8 mouse cellular contexts compared by ENCODE assay signal in the genomic region with DNA sequence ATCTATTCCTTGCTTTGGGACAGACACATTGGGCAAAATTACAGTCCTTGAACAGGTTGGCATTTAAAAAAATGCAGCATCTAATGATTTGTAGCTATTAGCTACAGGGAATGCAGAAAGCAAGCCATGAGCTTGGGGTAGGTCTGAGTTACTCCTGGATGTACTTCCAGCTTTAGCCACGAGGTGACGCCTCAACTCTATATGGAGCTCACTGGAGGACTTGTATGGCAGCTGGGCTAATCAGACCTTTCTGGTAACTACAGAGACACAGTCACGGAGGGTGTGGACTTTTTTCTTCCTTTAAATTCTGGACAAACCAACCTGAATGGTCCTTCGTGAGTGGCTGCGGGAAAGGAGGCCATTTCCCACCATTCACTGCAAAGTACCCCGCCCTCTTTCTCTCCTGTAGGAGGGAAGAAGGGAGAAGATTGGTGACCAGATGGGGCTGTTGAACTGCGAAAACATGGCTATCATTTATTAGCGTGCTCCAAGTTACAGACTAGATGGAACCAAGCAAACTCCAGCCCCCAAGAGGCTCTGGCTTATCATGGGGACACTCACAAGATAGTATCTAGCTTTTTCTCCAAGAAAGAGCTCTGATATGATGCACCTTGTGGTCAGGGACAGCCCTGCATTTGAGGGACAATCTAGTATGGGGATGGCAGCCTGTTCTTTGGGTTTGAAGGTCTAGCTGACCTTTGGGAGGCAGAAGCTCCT. TPM values are rescaled to one million over a fixed set of nuclear protein-coding genes. Genes with fewer than 3 reads are reported as not detected.
A peak's percentile ranks its signal among the peaks of the same experiment; 100 is the strongest.
DNase-seq lines count a peak whose midpoint lies in the region; ATAC-seq and TF ChIP-seq lines count a peak whose summit lies in the region.

No protein-coding gene starts in this region.

- ATAC-seq in forebrain, embryonic 13.5 days, result peak; percentile 90
- ATAC-seq in heart, embryonic 16.5 days (replicated peaks; ENCODE audit: extremely low read depth, insufficient read depth, low FRiP score), result peak; percentile 58
- no peak for ATAC-seq in liver, embryonic 13.5 days (ENCODE audit: low read depth)

- H3K9ac ChIP-seq in forebrain, embryonic 13.5 days, result no peak overlapping the region
- no peak overlapping the region for H3K9ac ChIP-seq in heart, embryonic 16.5 days (ENCODE audit: low read length)
- no peak overlapping the region for H3K9ac ChIP-seq in liver, embryonic 13.5 days

- 27% methylated on average over 8 of the region's 8 CpGs for WGBS in forebrain, embryonic 13.5 days
- 26% methylated on average over 8 of the region's 8 CpGs for WGBS in heart, embryonic 16.5 days
- 23% methylated on average over 8 of the region's 8 CpGs for WGBS in liver, embryonic 13.5 days (ENCODE audit: insufficient replicate concordance)

- peak; percentile 46 for DNase-seq in c-Kit-positive CD71-positive TER-119-negative erythroid progenitor cells, embryonic 14.5 days (ENCODE audit: low read depth)
- DNase-seq in kidney, postnatal 14 days, result peak; percentile 77
- peak; percentile 10 for DNase-seq in liver, embryonic 13.5 days
- DNase-seq in ovary, adult 18-20 months (ENCODE audit: low spot score), result peak; percentile 59
- DNase-seq in thymus, adult 18-20 months, result peak; percentile 43 to 57

- H3K4me1 ChIP-seq in E14TG2a.4 (replicated peaks; ENCODE audit: low read depth, low read length), result no peaks in the 10 kb centered on the region
- peaks cover 4% of the 10 kb centered on the region; the same call in 1 of the 2 replicates for H3K4me1 ChIP-seq in forebrain, embryonic 13.5 days
- no peaks in the 10 kb centered on the region for H3K4me1 ChIP-seq in heart, embryonic 16.5 days (ENCODE audit: control insufficient read depth, insufficient read depth, low read length)
- H3K4me1 ChIP-seq in liver, embryonic 13.5 days (replicated peaks), result no peaks in the 10 kb centered on the region

- peak; percentile 93 for TF ChIP-seq CTCF in E14TG2a.4 (conservative IDR thresholded peaks at IDR 0.05; ENCODE audit: low read length)

- no peak overlapping the region for H3K4me3 ChIP-seq in E14TG2a.4 (replicated peaks; ENCODE audit: low read length)
- no peak overlapping the region for H3K4me3 ChIP-seq in forebrain, embryonic 13.5 days
- H3K4me3 ChIP-seq in heart, embryonic 16.5 days (ENCODE audit: low read length), result no peak overlapping the region
- no peak overlapping the region for H3K4me3 ChIP-seq in liver, embryonic 13.5 days (replicated peaks)

- no peaks in the 10 kb centered on the region for H3K9me3 ChIP-seq in E14TG2a.4 (ENCODE audit: low read length)
- no peaks in the 10 kb centered on the region for H3K9me3 ChIP-seq in forebrain, embryonic 13.5 days (replicated peaks)
- no peaks in the 10 kb centered on the region for H3K9me3 ChIP-seq in heart, embryonic 16.5 days (replicated peaks; ENCODE audit: control insufficient read depth, low read length)
- H3K9me3 ChIP-seq in liver, embryonic 13.5 days (replicated peaks), result no peaks in the 10 kb centered on the region

- H3K27me3 ChIP-seq in E14TG2a.4 (ENCODE audit: insufficient read depth, low read length), result no peaks in the 10 kb centered on the region
- no peaks in the 10 kb centered on the region for H3K27me3 ChIP-seq in forebrain, embryonic 13.5 days
- H3K27me3 ChIP-seq in heart, embryonic 16.5 days (ENCODE audit: control insufficient read depth, insufficient read depth, low read length), result no peaks in the 10 kb centered on the region; the same call in 1 of the 2 replicates
- no peaks in the 10 kb centered on the region for H3K27me3 ChIP-seq in liver, embryonic 13.5 days

- H3K36me3 ChIP-seq in E14TG2a.4 (ENCODE audit: insufficient read depth, low read length), result no peaks in the 10 kb centered on the region
- H3K36me3 ChIP-seq in forebrain, embryonic 13.5 days (ENCODE audit: poor library complexity, severe bottlenecking), result no peaks in the 10 kb centered on the region
- no peaks in the 10 kb centered on the region for H3K36me3 ChIP-seq in heart, embryonic 16.5 days (ENCODE audit: control insufficient read depth, insufficient read depth)
- no peaks in the 10 kb centered on the region for H3K36me3 ChIP-seq in liver, embryonic 13.5 days

- no peak overlapping the region for H3K27ac ChIP-seq in forebrain, embryonic 13.5 days
- no peak overlapping the region for H3K27ac ChIP-seq in heart, embryonic 16.5 days (ENCODE audit: low read length)
- no peak overlapping the region for H3K27ac ChIP-seq in liver, embryonic 13.5 days

- H3K4me2 ChIP-seq in forebrain, embryonic 13.5 days, result peak overlapping the region; percentile 42
- peak overlapping the region; percentile 47 for H3K4me2 ChIP-seq in heart, embryonic 16.5 days (ENCODE audit: low read depth, low read length)
- H3K4me2 ChIP-seq in liver, embryonic 13.5 days, result no peak overlapping the region

RNA-seq across cellular contexts. Expression of a gene that starts 6.7 kb away (rescaled TPM):
- not detected in 2 replicates for polyA plus RNA-seq in forebrain, embryonic 13.5 days (2015; fragmentation: Nextera tagmentation; extraction: Ambion mirVana)
- 0.21 TPM in 1 of 2 replicates, not detected in the other for polyA plus RNA-seq in heart, embryonic 16.5 days (2015; fragmentation: Nextera tagmentation; extraction: Ambion mirVana)
- polyA plus RNA-seq in liver, embryonic 13.5 days (2015; fragmentation: Nextera tagmentation; extraction: Ambion mirVana), result not detected in 2 replicates

RNA-seq across cellular contexts. Expression of a gene that starts 57.1 kb away (rescaled TPM):
- 0.70 and 0.97 TPM in 2 replicates for polyA plus RNA-seq in forebrain, embryonic 13.5 days (2015; fragmentation: Nextera tagmentation; extraction: Ambion mirVana)
- polyA plus RNA-seq in heart, embryonic 16.5 days (2015; fragmentation: Nextera tagmentation; extraction: Ambion mirVana), result 4.0 and 5.2 TPM in 2 replicates
- 0.12 and 0.32 TPM in 2 replicates for polyA plus RNA-seq in liver, embryonic 13.5 days (2015; fragmentation: Nextera tagmentation; extraction: Ambion mirVana)

Comparison
In these comparisons a context has a peak if more than half of its experiments do, and no peak if none do; other contexts are left out.
1. DNase-seq: peak in every context shown above with its lines; median percentile 77 in kidney, postnatal 14 days; 59 in ovary, adult 18-20 months; 50 in thymus, adult 18-20 months; 46 in c-Kit-positive CD71-positive TER-119-negative erythroid progenitor cells, embryonic 14.5 days; 10 in liver, embryonic 13.5 days.